Mouse (Mus musculus) urinary bladder, postnatal 14 days (tissue): ENCODE data around the gene Olfr1419.
A peak's percentile ranks its signal among the peaks of the same experiment; 100 is the strongest.
"Not testable (repeated sequence)": the region's sequence is repeated elsewhere in the genome, so short reads cannot be mapped to it uniquely, and the experiment has no call there.

Source experiments
- DNase-seq: peaks from one replicate; pipeline ENCODE4 v3.0.0; 2021; ENCODE audit warnings: low spot score

Olfr1419 gene

DNA sequence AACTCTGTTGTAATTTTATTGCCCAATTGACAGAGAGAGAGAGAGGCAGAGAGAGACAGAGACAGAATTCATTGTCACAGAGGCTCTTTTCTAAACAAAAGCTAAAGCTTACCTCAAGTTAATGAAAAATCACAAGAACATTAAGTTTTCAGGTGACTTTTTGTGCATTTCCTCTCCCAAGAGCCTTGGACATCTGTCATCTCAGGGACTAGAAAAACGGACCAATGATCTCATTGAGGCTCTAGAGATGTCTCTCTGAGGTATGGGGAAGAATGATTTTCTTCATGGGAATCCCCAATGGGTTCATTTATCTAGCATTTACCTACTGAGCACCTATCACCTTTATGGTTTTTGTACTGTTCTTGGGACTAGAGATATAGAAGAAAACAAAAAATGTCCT lies at the start of gene Olfr1419:
TSS of gene Olfr1419 (minus strand) at position 101 of the 400 bp plus-strand sequence.
- DNase-seq: no peak

DNA sequence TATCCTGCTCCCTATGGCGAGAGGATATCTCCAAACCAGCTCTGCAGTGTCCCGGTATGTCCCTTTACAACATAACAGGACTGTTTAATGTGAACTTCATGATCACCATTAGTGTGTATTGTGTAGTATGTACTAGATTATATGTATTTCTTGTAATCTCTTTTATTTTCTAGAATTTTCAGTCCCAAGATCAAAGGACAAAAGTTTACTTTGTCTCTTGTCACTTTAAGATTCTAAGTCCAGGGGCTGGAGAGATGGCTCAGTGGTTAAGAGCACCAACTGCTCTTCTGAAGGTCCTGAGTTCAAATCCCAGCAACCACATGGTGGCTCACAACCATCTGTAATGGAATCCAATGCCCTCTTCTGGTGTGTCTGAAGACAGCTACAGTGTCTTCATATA lies 47.6 kb upstream of the Olfr1419 start:
- DNase-seq: not testable (repeated sequence)

DNA sequence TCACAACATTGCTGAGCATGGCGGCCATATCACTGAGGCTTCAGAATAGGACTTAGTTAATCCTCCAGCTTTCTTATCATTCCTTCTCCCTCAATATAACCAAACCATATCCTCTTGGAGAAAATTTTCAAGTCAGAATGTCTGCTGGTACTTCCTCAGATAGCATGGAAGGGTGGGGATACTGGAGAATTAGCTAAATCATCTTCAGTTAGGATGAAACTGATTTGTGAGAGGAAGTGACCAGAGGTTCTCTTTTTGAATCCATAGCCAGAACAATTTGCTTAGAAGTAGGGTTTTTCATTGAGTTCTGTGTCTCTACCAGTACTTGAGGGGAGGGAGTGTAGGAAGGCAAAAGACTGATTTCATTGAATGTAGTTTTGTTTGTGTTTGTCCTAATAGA lies 47.2 kb upstream of the Olfr1419 start:
- no peak for DNase-seq

DNA sequence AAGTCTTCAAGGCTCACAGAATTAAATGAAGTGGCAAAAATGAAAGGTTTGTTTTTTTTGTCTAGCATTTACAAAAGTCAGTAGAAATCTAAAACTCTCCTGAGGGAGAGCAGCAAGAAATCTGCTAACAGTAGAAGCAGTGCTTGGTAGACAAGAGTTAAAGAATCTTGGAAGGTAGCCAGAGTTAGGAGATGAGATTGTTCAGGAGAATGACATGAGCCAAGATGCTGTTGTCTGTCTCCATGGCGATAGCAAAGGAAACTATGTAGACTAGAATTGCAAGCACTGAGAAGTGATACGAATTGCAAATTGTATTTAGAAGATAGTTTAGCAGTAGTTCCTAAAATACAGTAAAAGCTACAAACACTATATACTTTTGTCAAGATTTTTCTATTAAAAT lies 40.9 kb upstream of the Olfr1419 start:
- DNase-seq: no peak

DNA sequence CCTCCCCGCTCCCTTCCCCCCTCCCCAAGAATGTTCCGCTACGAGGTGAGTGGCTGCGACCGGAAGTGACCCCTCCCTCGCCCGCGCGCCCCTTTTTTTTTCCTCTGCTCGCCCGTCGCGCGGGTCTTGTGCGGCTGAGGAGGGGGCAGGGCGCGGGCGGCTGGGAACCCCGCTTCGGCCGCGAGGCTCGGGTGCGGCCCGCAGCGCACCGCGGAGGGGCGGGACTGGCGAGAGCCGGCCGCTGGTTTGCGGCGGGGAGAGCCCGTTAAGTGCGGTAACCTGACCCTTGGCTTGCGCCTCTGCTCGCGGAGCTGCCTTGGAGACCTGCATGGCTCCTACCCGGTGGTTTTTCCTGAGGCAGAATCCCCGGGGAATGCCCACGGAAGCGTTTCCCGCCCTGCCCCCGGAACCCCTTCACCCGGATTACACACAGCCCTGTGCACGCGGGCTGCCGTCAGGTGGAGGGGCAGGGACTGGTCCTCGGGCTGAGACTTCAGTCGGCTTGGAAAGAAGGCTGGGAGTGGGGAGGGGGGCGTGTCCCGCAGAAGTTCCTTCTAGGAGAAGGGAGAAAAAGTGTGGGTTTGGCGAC lies 37.7 kb upstream of the Olfr1419 start:
- DNase-seq: peak; percentile 42

DNA sequence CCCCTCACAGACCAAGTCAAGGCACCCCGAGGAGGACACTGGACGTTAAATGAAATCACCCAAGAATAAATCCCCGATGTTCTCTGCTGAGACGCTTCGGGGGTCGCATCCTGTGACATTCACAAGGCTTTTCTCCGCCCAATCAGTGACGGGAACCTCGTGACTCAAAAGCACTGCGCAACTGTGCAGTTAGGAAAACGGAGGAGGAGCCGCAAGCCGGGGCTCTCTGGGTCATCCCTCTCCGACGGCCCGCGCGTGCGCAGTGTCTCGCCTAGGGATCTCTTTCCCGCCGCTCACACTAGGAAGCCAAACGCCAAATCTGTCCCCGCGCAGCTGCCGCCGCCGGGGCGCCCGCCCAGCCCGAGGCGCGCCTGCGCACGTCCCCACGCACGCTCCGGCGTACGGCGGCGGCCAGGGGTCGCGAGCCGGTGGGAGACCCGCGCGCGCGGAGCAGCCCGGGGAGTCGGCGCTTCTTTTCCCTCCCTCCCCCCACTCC lies 37.2 kb upstream of the Olfr1419 start, which contains the start of gene Patl1:
TSS of gene Patl1 (plus strand) at position 363 of the 496 bp plus-strand sequence.
- DNase-seq: peak; percentile 99

DNA sequence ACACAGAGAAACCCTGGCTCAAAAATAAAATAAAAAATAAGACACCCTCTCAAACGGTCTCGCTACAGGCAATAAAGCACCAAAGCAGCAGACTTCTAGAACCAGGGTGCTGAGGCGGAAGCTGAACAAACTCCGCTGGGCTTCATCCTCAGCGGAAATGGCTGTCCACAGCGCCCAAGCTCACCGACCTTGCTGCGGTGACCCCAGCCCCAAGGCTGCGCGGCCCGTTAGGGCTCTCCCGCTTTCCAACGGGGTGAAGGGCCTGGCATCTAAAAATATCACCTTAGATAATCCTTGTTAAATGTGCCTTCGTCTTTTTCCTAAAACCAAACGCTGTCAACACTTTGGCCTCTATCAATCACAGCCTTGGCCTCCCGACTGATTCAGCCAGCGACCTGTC lies 36.7 kb upstream of the Olfr1419 start:
- no peak for DNase-seq

DNA sequence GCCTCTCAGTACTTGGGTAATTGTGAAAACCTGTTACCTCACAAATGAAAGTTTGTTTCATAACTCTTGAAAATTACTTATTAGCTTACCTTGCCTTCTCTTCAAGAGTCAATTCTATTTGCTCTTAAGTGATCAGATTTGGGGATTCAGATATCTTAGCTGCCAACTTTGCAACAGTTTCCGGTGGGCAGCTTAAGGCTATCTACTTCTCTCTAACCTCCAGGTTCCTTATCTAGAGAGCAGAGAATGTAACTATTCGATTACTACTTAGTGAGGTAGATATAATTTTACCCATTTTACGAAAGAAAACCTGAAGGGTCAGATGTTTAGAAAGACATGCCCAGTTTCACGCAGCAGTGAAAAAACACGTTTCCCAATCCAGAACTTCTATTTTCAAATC lies 36.1 kb upstream of the Olfr1419 start:
- DNase-seq: no peak

DNA sequence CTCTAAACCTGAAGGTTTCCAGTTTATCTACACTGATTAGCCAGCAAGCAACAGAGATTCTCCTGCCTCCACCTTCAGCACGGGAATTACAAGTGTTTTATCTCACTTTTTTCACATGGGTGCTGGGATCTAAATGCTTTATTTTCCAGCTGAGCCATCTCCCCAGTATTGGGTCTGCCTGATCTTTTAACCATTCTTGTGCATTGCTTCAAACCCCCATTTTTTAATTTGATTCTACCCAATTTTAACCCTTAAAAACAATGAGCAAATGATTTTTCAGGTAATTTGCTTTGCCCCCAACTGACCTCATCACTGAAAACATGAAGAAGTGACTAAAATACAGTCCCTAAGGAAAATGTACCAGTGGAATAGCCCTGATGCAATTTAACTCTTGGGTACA lies 11.4 kb upstream of the Olfr1419 start, which contains the start of gene Olfr1420:
TSS of gene Olfr1420 (plus strand) at position 301 of the 400 bp plus-strand sequence.
- no peak for DNase-seq

DNA sequence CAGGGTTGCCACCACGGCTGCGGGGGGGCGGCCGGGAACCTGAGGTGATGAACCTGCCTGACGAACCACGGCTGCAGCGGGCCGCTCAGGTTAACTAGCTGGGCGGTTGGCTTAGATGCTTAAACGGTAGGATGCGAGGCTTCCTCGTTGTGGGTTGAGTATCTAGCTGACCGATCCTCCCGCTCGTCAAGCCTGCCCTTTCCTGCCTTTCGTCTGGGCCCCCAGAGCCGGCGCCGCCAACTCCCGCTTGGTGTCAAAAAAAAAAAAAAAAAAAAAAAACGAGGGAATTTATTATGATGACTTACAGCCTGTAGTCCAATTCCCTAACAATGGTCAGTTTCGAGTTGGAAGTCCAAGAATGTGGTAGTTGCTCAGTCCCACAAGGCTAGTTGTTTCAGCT lies 3.5 kb upstream of the Olfr1419 start:
- DNase-seq: not testable (repeated sequence)

DNA sequence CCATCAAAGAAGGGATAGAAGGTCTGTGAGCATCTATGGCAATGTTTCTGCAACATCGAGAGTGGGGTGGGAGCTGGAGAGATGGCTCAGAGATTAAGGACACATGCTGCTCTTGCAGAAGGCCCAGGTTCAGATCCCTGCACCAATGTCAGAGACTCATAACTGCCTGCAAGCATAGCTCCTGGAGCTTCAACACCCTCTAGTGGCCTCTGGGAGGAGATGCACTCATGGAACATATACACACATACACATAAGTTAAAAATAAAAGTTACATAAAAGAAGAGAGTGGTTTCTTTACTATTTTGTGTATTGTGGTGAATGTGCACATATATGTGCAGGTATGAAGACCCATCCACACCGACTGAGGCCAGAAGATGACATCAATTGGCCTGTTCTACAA lies 7.1 kb downstream of the Olfr1419 start:
- DNase-seq: no peak

DNA sequence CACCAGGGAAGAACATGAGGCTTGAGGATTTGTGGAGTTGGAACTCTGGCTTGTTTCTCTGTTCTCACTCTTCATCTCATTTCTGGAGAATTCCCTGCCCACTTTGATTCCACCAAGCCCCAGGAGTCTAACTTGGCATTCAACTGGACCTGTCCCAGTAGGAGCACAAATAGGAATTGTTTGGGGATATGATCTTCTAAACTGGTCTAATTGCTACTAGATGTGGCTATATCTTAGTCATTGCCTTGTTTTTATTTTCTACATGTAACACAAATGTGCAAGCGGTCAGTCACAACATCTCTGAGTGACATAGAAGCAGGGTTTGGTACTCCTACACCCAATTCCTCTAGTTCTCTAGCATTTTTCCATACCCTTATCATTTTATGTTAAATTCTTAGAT lies 13.9 kb downstream of the Olfr1419 start, which contains the start of gene Olfr1418:
TSS of gene Olfr1418 (minus strand) at position 101 of the 400 bp plus-strand sequence.
- no peak for DNase-seq

DNA sequence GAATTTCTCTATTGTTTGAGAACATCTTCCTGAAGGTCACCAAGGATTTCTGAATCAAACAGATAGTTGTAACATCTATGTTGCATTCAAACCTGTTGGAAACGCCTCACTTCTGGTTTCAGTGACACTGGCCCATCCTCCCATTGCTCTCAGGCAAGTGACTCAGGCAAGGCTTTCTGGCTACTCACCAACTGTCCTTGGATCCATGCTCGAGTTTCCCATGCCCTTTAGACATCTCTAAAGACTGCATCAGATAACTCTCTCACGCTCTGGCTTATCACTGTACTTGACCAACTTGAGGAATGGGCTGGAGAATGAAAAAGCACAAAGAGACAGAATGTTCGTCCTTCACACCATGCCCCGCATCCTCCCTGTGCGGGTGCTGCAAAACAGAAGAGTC lies 18.4 kb downstream of the Olfr1419 start:
- DNase-seq: no peak

DNA sequence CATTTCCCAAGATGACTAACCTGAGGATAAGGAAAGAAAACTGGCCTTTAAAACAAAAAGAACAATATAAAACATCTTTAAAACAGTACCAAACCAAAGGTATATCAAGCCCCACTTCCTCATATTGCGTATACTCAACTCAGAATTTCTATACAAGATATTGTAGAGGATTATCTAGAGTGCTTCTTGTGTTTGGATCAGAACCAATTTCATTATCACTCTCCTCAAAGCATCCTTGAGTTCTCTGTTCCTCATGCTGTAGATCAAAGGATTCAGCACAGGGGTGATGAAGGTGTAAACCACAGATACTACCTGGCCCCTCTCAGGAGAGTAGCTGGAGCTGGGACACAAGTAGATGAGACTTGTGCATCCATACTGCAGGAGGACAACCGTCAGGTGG lies 20.1 kb downstream of the Olfr1419 start:
- no peak for DNase-seq

DNA sequence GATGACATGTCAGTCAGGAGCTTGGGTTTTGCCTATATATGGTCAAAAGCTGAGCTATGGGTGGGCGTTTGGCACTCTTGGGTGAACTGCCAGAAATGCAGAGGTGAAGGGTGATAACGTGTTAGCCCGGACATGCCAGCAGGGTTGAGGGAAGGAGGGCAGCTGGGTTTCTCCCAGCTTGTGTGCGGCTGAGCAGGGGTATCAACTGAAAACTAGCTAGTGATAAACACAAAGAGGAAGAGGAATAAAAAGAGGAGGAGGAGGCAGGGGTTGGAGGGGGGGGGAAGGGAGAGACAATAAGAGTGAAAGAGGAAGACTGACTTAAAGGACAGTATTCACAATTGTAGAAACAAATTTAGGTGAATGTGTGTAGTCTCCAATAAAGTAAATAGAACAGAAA lies 22.3 kb downstream of the Olfr1419 start:
- no peak for DNase-seq

DNA sequence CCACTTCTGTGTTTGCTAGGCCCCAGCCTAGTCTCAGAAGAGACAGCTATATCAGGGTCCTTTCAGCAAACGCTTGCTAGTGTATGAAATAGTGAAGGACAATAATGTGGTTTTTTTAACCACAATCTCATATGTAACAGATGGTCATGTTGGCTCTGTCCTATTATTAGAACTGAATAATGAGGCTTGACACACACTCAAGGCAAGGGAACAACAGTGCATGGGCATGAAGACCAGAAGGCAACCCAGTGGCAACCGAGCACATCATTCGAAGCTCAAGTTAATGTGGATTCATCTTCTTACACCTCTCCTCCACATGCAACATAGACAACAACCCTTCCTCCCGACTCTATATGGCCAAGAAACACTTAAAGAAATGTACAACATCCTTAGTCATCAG lies 28.6 kb downstream of the Olfr1419 start:
- no peak for DNase-seq

DNA sequence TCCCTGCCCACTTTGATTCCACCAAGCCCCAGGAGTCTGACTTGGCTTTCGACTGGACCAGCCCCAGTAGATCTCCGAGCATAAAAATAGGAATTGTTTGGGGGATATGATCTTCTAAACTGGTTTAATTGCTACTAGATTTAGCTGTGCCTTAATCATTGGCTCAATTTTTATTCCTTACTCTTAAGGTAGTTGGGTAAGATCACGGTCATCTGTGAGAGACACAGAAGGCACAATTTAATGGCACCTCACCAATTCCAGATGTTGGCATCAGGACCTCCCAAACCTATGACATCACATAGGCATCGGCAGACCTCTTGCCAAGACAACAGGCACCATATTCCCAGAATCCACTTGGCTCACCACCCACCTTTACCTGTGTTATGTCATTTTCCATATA lies 35.8 kb downstream of the Olfr1419 start, which contains the start of gene Olfr1417:
TSS of gene Olfr1417 (minus strand) at position 101 of the 400 bp plus-strand sequence.
- no peak for DNase-seq

DNA sequence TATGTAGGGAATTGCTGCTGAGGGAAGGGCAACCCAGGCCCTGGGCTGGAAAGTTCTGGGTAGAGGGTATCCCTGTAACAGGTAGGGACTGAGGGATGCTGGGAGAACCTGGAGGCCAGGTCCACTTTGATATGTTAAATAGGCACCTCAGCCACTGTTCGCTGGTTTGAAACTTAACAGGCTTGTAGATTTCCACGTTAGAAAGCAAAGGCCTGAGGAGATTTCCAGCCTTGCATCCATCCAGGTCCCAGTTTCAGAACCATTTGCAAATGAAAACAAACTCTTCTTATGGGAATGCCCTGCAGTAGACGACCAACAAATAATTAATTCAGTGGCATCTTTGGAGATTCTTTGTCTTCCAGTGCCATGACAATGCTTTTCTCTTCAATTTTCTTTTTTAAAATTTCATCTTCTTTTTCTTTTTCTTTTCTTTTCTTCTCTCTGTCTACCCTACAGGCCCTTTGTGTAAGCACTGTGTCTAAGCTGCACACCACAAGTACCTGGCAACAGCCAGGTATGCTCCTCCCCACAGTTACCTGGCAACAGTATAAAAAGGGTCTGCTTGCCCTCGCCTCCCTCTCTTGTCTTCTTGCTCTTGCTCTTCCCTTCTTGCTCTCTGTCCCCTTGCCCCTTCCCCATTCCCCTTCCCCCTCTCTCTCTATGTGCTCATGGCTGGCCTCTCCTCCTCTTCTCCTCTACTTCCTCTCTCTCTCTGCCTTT lies 51.4 kb downstream of the Olfr1419 start:
- DNase-seq: no peak

DNA sequence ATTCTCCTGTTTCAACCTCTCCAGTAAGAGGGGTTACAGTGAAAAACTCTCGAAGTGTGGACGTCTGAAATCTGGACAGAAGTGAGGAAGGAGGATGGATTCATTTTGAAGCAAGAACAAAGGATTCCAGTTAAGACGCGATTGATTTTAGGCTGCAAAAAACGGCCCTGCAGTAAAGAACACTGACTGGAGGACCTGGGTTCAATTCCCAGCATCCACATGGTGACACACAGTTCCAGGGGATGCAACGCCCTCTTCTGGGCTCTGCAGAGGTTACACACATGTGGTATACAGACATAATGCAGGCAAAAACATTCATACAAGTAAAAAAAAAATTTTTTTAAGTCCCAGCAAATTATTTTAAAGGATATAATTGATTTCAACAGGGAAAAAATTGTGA lies 54.7 kb downstream of the Olfr1419 start:
- DNase-seq: no peak

DNA sequence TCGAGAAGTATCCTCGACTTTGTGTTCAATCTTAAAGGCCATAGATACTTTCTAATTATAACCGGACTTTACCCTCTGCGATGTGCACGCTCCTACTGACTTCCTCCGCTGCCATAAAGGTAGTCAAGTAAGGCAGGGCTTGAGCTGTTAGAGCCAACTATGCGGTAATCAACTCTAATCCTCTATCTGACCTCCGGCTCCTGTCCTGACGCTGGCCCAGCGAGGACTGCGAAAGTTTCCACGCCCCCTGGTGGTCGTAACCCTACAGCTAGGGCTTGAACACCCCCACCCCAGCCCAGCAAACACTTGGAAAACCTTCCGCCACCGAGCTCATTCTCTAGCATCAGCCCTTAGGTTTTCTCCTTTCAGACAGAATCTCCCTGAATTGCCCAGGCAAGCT lies 55.1 kb downstream of the Olfr1419 start:
- DNase-seq: peak; percentile 85

DNA sequence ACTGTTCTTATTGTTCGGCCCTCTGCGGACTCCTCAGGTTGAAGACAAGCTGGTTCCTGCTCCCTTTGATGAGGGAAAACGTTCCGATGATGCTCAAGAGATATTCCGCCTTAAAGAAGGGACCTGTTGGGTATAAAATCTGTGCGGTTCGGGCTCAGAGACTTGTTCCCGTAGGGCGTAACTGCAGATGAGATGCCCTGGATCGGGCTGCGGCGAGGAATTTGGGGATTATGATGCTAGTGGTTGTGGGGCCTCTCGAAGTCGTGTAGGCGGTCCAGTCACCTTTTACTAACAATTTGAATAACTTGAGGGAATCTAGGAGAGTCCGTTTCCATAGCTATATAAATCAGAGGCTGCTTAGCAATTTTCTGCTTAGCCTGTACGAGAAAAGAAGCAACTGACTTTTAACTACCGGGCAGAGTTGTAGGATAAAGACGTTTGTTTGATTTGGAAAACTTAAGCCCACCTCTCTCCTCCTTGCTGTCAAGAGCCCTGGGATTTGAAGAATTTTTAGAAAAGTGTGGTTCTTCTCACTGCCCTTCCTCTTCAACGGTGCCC lies 55.7 kb downstream of the Olfr1419 start, which contains the start of gene Stx3:
TSS of gene Stx3 (minus strand) at position 261 of the 558 bp plus-strand sequence.
- no peak for DNase-seq
